Mouse (Mus musculus): ENCODE measurements at regions not wholly inside any gene's neighbourhood (a gene's known extent, or its start where the extent isn't known, plus 50 kb on each side); places are given as distances from the start of the nearest gene placed in this dataset.
"Not testable (repeated sequence)": the region's sequence is repeated elsewhere in the genome, so short reads cannot be mapped to it uniquely, and the experiment has no call there.

DNA sequence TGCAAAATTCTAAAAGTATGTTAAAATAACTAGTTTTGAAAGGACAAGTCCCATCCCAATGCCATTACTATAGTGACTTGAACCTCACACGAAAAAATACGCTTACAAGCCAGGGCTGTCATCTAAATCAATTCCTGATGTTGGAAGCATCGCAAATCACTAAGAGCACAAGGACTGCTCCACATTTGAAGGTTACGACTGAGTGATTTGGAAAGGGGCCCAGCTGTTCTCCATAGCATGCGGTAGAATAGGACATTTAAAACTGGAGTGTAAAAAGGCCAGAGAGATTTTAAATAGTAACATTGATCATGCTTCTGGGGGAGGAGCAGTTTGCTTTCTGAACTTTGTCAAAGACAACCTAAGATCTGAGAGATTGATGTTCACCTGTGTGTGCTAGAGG lies 92.8 kb upstream of the Mocs1 start:
- 0 out of 2 replicates have a peak, but pooled peaks cover 3% of the 10 kb centered on the region for H3K9me3 ChIP-seq (ENCODE audit: control insufficient read depth, low read length)
- TF ChIP-seq CTCF (IDR thresholded peaks at IDR 0.05; ENCODE audit: low read depth): no peak
- no peak for TF ChIP-seq EP300 (optimal IDR thresholded peaks at IDR 0.05)
- ATAC-seq (ENCODE audit: low FRiP score, low TSS enrichment) (no peak), DNase-seq (ENCODE audit: low spot score) (no peak)
- H3K4me1 ChIP-seq (replicated peaks; ENCODE audit: control insufficient read depth, insufficient read depth): no peaks in the 10 kb centered on the region
- H3K4me3 ChIP-seq (ENCODE audit: low read depth, low read length): no peak overlapping the region
- H3K9ac ChIP-seq (ENCODE audit: low read length): no peak overlapping the region
- 63% methylated on average over 5 of the region's 5 CpGs for WGBS
- H3K36me3 ChIP-seq (ENCODE audit: control insufficient read depth, insufficient read depth, low read length): no peaks in the 10 kb centered on the region
- H3K27me3 ChIP-seq (ENCODE audit: control insufficient read depth, insufficient read depth, low read length): no peaks in the 10 kb centered on the region
- no peak overlapping the region for H3K27ac ChIP-seq (replicated peaks)
- no peak overlapping the region for H3K4me2 ChIP-seq (replicated peaks; ENCODE audit: low read depth)

DNA sequence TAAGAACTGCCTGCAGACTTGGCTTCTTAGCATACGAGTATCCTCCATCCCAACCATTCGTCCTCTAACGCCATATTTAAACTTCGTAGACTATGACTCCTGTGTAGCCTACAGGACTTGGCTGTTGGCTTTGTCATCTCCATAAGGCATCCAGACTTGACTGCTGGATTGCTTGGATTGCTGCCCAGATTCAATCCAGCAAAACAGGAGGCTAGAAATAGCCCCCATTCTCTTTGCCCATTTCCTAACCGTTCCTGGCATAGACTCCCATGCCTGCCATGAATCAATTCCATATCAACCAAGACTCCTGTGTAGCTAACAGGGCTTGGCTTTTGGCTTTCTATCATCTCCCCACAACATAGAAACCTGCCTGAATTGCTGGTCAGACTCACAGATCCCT lies 90.3 kb upstream of the Mocs1 start:
- Histone ChIP-seq H3K27ac (replicated peaks) (no peak overlapping the region), H3K9ac (ENCODE audit: low read length) (no peak overlapping the region), H3K4me2 (replicated peaks; ENCODE audit: low read depth) (no peak overlapping the region), H3K4me3 (ENCODE audit: low read depth, low read length) (no peak overlapping the region), H3K4me1 (replicated peaks; ENCODE audit: control insufficient read depth, insufficient read depth) (no peaks in the 10 kb centered on the region), H3K36me3 (ENCODE audit: control insufficient read depth, insufficient read depth, low read length) (no peaks in the 10 kb centered on the region), H3K9me3 (ENCODE audit: control insufficient read depth, low read length) (0 out of 2 replicates have a peak, but pooled peaks cover 2% of the 10 kb centered on the region), H3K27me3 (ENCODE audit: control insufficient read depth, insufficient read depth, low read length) (no peaks in the 10 kb centered on the region)
- 81% methylated on average over 5 of the region's 5 CpGs for WGBS
- ATAC-seq (ENCODE audit: low FRiP score, low TSS enrichment) (no peak), DNase-seq (ENCODE audit: low spot score) (no peak)
- TF ChIP-seq EP300 (optimal IDR thresholded peaks at IDR 0.05): no peak
- TF ChIP-seq CTCF (IDR thresholded peaks at IDR 0.05; ENCODE audit: low read depth): no peak

DNA sequence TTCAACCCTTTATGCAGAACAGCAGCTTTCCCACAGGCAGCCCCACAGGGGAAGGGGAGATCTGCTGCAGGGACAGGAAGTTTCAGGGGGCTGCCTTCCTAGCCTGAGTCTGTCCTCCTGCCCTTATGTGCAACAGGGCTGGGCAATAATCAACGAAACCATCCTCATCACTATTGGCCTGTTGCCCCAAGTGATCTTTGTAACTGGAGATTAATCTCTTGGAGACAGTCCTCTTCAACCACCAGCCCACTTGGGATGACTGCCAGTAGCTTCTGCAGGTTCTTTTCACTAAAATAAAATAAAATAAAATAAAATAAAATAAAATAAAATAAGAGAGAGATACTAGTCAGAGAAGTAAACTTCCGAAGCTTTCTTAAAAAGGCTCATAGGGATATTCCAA lies 85.5 kb upstream of the Mocs1 start:
- H3K27me3 ChIP-seq (ENCODE audit: control insufficient read depth, insufficient read depth, low read length): no peaks in the 10 kb centered on the region
- H3K9me3 ChIP-seq (ENCODE audit: control insufficient read depth, low read length): no peaks in the 10 kb centered on the region
- no peak for TF ChIP-seq EP300 (optimal IDR thresholded peaks at IDR 0.05)
- no peak for TF ChIP-seq CTCF (IDR thresholded peaks at IDR 0.05; ENCODE audit: low read depth)
- 85% methylated on average over 2 of the region's 2 CpGs for WGBS
- H3K27ac ChIP-seq (replicated peaks): no peak overlapping the region
- no peak for DNase-seq (ENCODE audit: low spot score)
- no peaks in the 10 kb centered on the region for H3K36me3 ChIP-seq (ENCODE audit: control insufficient read depth, insufficient read depth, low read length)
- no peak overlapping the region for H3K9ac ChIP-seq (ENCODE audit: low read length)
- H3K4me3 ChIP-seq (ENCODE audit: low read depth, low read length): no peak overlapping the region
- H3K4me1 ChIP-seq (replicated peaks; ENCODE audit: control insufficient read depth, insufficient read depth): no peaks in the 10 kb centered on the region
- H3K4me2 ChIP-seq (replicated peaks; ENCODE audit: low read depth): no peak overlapping the region
- ATAC-seq (ENCODE audit: low FRiP score, low TSS enrichment): no peak

DNA sequence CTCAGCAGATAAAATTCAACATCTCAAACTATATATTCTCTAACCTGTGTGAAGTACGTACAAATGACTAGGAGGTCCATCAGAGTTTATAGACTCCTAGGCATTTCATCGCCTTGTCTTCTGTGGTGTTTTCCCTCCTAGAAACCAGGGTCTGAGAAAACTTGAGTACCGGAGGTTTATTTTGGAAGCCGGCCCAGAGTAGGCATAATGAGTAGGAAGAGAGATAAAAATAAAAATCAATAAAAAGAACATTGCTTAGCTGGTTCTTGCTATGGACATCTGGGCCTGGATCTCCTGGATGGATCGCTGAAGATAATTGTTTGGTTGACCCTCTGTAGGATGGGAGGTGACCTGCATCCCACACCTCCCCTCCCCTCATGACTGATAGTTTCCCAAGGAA lies 81.5 kb upstream of the Mocs1 start:
- DNase-seq (ENCODE audit: low spot score) (no peak), ATAC-seq (ENCODE audit: low FRiP score, low TSS enrichment) (no peak)
- Histone ChIP-seq H3K4me1 (replicated peaks; ENCODE audit: control insufficient read depth, insufficient read depth) (no peaks in the 10 kb centered on the region), H3K9ac (ENCODE audit: low read length) (no peak overlapping the region), H3K4me2 (replicated peaks; ENCODE audit: low read depth) (no peak overlapping the region), H3K27ac (replicated peaks) (no peak overlapping the region), H3K36me3 (ENCODE audit: control insufficient read depth, insufficient read depth, low read length) (no peaks in the 10 kb centered on the region), H3K9me3 (ENCODE audit: control insufficient read depth, low read length) (no peaks in the 10 kb centered on the region), H3K27me3 (ENCODE audit: control insufficient read depth, insufficient read depth, low read length) (no peaks in the 10 kb centered on the region), H3K4me3 (ENCODE audit: low read depth, low read length) (no peak overlapping the region)
- WGBS: 63% methylated on average over 5 of the region's 5 CpGs
- TF ChIP-seq EP300 (optimal IDR thresholded peaks at IDR 0.05): no peak
- TF ChIP-seq CTCF (IDR thresholded peaks at IDR 0.05; ENCODE audit: low read depth): no peak

DNA sequence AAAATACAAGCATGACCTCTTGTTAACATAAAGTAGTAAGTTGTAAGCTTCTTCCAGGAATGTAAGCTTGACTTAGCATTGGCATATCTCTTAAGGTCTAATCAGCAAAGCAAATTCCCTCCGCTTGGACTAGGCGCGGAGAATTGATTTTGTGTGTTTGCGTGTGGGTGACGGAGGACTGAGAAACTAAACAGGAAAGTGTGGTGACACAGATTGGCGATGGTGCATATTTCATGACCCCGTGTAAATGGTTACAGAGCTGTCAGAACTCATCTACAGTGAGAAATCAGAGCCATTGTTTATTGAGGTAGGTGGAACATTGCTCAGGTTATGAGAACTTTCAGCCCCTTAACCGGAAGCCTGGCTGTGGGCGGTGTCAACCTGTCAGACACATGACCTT lies 78.8 kb upstream of the Mocs1 start:
- WGBS: 58% methylated on average over 9 of the region's 9 CpGs
- no peaks in the 10 kb centered on the region for H3K9me3 ChIP-seq (ENCODE audit: control insufficient read depth, low read length)
- no peak overlapping the region for H3K4me3 ChIP-seq (ENCODE audit: low read depth, low read length)
- TF ChIP-seq CTCF (IDR thresholded peaks at IDR 0.05; ENCODE audit: low read depth) (no peak), EP300 (optimal IDR thresholded peaks at IDR 0.05) (no peak)
- DNase-seq (ENCODE audit: low spot score) (peak; percentile 16), ATAC-seq (ENCODE audit: low FRiP score, low TSS enrichment) (no peak)
- H3K4me2 ChIP-seq (replicated peaks; ENCODE audit: low read depth): no peak overlapping the region
- no peaks in the 10 kb centered on the region for H3K4me1 ChIP-seq (replicated peaks; ENCODE audit: control insufficient read depth, insufficient read depth)
- H3K36me3 ChIP-seq (ENCODE audit: control insufficient read depth, insufficient read depth, low read length): no peaks in the 10 kb centered on the region
- no peak overlapping the region for H3K9ac ChIP-seq (ENCODE audit: low read length)
- no peaks in the 10 kb centered on the region for H3K27me3 ChIP-seq (ENCODE audit: control insufficient read depth, insufficient read depth, low read length)
- no peak overlapping the region for H3K27ac ChIP-seq (replicated peaks)

DNA sequence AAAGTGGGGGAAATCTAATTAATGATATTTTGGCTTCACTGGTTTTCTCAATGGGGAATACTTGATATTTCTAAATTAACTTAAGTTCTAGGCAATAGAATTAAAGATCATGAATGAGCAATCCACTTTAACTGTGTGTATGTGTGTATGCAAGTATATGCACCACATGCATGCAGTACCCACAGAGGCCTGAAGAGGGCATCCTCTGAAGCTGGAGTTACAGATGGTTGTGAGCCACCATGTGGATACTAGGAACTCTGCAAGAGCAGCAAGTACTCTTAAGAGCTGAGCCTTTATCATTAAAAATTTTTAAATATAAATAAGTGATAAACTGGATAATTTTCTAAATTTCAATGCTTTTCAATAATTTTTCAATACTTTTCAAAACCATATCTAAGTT lies 69.0 kb upstream of the Mocs1 start:
- peak; percentile 47 for TF ChIP-seq CTCF (IDR thresholded peaks at IDR 0.05; ENCODE audit: low read depth)
- TF ChIP-seq EP300 (optimal IDR thresholded peaks at IDR 0.05): no peak
- H3K36me3 ChIP-seq (ENCODE audit: control insufficient read depth, insufficient read depth, low read length): no peaks in the 10 kb centered on the region
- no peak overlapping the region for H3K4me3 ChIP-seq (ENCODE audit: low read depth, low read length)
- H3K4me2 ChIP-seq (replicated peaks; ENCODE audit: low read depth): no peak overlapping the region
- DNase-seq (ENCODE audit: low spot score) (no peak), ATAC-seq (ENCODE audit: low FRiP score, low TSS enrichment) (no peak)
- H3K4me1 ChIP-seq (replicated peaks; ENCODE audit: control insufficient read depth, insufficient read depth): no peaks in the 10 kb centered on the region
- H3K27me3 ChIP-seq (ENCODE audit: control insufficient read depth, insufficient read depth, low read length): no peaks in the 10 kb centered on the region
- no peak overlapping the region for H3K9ac ChIP-seq (ENCODE audit: low read length)
- no peak overlapping the region for H3K27ac ChIP-seq (replicated peaks)
- H3K9me3 ChIP-seq (ENCODE audit: control insufficient read depth, low read length): no peaks in the 10 kb centered on the region

DNA sequence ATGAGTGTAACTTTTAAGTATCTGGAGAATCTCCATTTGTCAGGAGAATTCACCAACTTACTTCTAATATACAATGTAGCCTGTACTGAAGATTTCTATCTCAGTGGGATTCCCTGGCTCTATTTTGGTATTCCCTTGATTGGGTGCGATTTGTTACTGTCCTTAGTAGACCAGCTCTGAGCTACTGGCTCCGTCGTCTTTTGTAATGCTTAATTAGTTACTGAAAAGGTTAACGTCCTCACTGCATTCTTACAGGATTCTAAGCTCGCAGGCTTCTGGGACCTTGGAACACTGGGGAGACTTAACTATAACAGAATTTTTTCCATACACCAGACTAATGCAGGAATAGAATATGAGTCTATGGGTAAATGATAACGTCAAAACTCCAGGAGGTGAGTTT lies 67.9 kb upstream of the Mocs1 start:
- H3K4me3 ChIP-seq (ENCODE audit: low read depth, low read length); H3K27ac ChIP-seq (replicated peaks); H3K9me3 ChIP-seq (ENCODE audit: control insufficient read depth, low read length); ATAC-seq (ENCODE audit: low FRiP score, low TSS enrichment); H3K4me1 ChIP-seq (replicated peaks; ENCODE audit: control insufficient read depth, insufficient read depth); H3K4me2 ChIP-seq (replicated peaks; ENCODE audit: low read depth); H3K9ac ChIP-seq (ENCODE audit: low read length); H3K27me3 ChIP-seq (ENCODE audit: control insufficient read depth, insufficient read depth, low read length); H3K36me3 ChIP-seq (ENCODE audit: control insufficient read depth, insufficient read depth, low read length); DNase-seq (ENCODE audit: low spot score): not testable (repeated sequence)
- WGBS: 49% methylated on average over 6 of the region's 6 CpGs
